Mouse (Mus musculus) Patski (cell line): ENCODE measurements around the gene Clip1. TPM values are rescaled to one million over a fixed set of nuclear protein-coding genes. Genes with fewer than 3 reads are reported as not detected.

ENCODE experiments used
- ATAC-seq: fragments of 100-300 bp; one replicate; pipeline ENCODE4 v1.8.0; 2021
- CTCF ChIA-PET: fragments of 350-600 bp; sonication (Branson Sonifier 250); formaldehyde crosslinking; loops from one replicate; lab custom pipeline; 2022; ENCODE audit warnings: inconsistent platforms; lab: Charles Lee
- POLR2A ChIA-PET: fragments of 350-600 bp; sonication (Branson Sonifier 250); formaldehyde crosslinking; loops from one replicate; lab custom pipeline; 2022; ENCODE audit warnings: antibody characterized with exemption, inconsistent platforms; lab: Charles Lee
- DNase-seq: peaks from one replicate; pipeline ENCODE4 v3.0.0-alpha.2; 2011; ENCODE audit warnings: low read depth, low spot score
- H3K27me3 ChIP-seq: fragments of 371-371 bp; one replicate; pipeline ENCODE4 v1.5.1; 2021
- CTCF ChIP-seq: fragments of 100-300 bp; IDR thresholded peaks from one replicate; pipeline ENCODE4 v1.5.1; 2021
- in situ Hi-C: fragments of 300-500 bp; cut with MboI; formaldehyde crosslinking; loops from 3 replicates; pipeline ENCODE4 v1.11.1; 2018; ENCODE audit warnings: low pct_unique_long_range_greater_than_20kb, mixed read lengths
- polyA plus RNA-seq: library from polyadenylated mRNA; unstranded; gene quantifications from one replicate; pipeline ENCODE4 v1.2.3, GENCODE M21; 2021

The Clip1 gene
- polyA plus RNA-seq, 1 experiment from 2014 or later, result 51.3 TPM

- in situ Hi-C loops, result no loop called here
- ATAC-seq, result no peak
- H3K27me3 ChIP-seq, result no peaks in the 10 kb centered on the region
- no peak for DNase-seq
- POLR2A ChIA-PET, result interaction anchor here (0.8 kb wide), 1 partner anchor 50 kb away, joined by 5 read pairs; no protein-coding TSS in a partner anchor
- no peak for TF ChIP-seq CTCF
- CTCF ChIA-PET, result no interaction called here
These were observed 123.3 kb downstream of the Clip1 start for GRCm38 (mm10) chr5:123561128-123561527.

DNA sequence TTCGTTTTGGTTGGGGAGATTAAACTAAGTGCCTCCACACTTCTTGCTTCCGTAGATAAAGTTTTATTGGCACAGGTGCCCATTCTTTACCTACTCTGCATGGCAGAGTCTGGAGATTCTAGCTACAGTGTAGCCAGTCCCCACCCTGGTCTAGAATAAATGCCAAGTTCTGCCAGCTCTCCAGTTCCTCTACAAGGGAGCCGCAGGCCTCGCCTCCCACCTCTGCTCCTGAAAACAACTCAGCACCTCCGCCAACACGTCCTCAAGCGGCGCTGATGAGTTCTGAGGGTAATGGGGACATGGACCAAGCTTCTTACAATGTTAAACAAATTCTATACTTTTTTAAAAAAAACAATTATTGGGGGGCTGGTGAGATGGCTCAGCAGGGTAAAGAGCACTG is 124.8 kb downstream of the Clip1 start:
- DNase-seq (no peak), ATAC-seq (no peak)
- POLR2A ChIA-PET, result interaction anchor here (0.5 kb wide), 1 partner anchor 938 kb away, joined by 5 read pairs; no protein-coding TSS in a partner anchor
- TF ChIP-seq CTCF, result no peak
- in situ Hi-C loops, result no loop called here
- no peaks in the 10 kb centered on the region for H3K27me3 ChIP-seq
- CTCF ChIA-PET, result no interaction called here

- CTCF ChIA-PET, result interaction anchor here (0.9 kb wide), 1 partner anchor 26 kb away, joined by 4 read pairs; no protein-coding TSS in a partner anchor
- ATAC-seq (no peak), DNase-seq (no peak)
- POLR2A ChIA-PET, result no interaction called here
- H3K27me3 ChIP-seq, result no peaks in the 10 kb centered on the region
- in situ Hi-C loops, result no loop called here
- TF ChIP-seq CTCF, result no peak
These were observed 128.0 kb downstream of the Clip1 start for GRCm38 (mm10) chr5:123556451-123556850.

- in situ Hi-C loops, result no loop called here
- H3K27me3 ChIP-seq, result no peaks in the 10 kb centered on the region
- ChIA-PET CTCF (interaction anchor here (0.9 kb wide), 1 partner anchor 25 kb away, joined by 4 read pairs; no protein-coding TSS in a partner anchor), POLR2A (no interaction called here)
- ATAC-seq (no peak), DNase-seq (no peak)
- TF ChIP-seq CTCF, result no peak
These were observed 128.7 kb downstream of the Clip1 start for GRCm38 (mm10) chr5:123555693-123556092.

DNA sequence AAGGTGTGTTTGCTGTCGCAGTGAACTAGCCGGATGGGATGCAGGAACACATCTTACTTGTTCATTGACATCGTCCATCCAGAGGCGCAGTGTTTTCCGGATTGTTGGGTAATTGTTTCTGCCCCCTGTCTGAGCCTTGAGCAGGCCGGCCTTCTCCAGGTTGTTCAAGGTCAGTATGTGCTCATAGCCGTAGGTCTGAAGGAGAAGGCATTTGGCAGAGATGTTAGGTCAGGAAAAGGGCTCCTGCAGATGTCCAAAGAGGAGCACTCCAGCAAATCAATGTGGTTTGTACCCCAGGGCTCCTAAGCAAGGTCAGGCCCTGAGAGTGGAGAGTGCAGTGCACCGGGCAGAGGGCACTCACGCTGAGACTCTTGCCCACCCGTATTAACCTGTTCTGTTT is 150.6 kb downstream of the Clip1 start:
- CTCF ChIA-PET, result no interaction called here
- DNase-seq (no peak), ATAC-seq (no peak)
- POLR2A ChIA-PET, result no interaction called here
- no peak for TF ChIP-seq CTCF
- H3K27me3 ChIP-seq, result no peaks in the 10 kb centered on the region
- in situ Hi-C loops, result no loop called here

- TF ChIP-seq CTCF, result no peak
- CTCF ChIA-PET, result interaction anchor here (0.8 to 1.7 kb wide), 3 partner anchors 13 to 85 kb away, joined by 3 to 5 read pairs (median 4); no protein-coding TSS in a partner anchor
- POLR2A ChIA-PET, result interaction anchor here (0.5 kb wide), 2 partner anchors 11 to 507 kb away, joined by 3 to 5 read pairs; no protein-coding TSS in a partner anchor
- in situ Hi-C loops, result no loop called here
- DNase-seq (no peak), ATAC-seq (no peak)
- H3K27me3 ChIP-seq, result no peaks in the 10 kb centered on the region
These were observed 154.4 kb downstream of the Clip1 start for GRCm38 (mm10) chr5:123530056-123530455.

DNA sequence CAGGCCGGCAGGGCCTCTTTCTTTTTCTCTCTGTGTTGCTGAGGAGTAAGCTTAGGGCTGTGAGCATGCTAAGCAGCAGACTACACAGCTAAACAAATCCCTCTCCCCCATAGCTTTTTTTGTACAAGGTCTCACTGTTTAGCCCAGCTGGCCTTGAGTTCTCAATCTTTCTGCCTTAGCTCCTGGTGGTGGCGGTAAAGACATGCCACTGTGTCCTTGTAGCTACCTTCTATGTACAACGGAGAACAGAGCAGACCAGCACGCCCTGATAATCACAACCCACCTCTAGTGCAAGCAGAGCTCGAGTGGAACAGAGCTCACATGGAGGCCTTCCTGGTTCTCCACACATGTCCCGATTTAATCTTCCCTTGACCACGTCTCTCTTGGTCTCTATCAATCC is 155.8 kb downstream of the Clip1 start:
- CTCF ChIA-PET, result no interaction called here
- TF ChIP-seq CTCF, result no peak
- ATAC-seq, result no peak
- POLR2A ChIA-PET, result no interaction called here
- in situ Hi-C loops, result no loop called here
- no peak for DNase-seq
- H3K27me3 ChIP-seq, result no peaks in the 10 kb centered on the region

Other genes starting within 250 kb of the Clip1 start
- not detected for gene Lrrc43, start 195.3 kb downstream of the Clip1 start, polyA plus RNA-seq
- gene Il31, start 195.1 kb downstream of the Clip1 start, polyA plus RNA-seq, result not detected
- 0.22 TPM for gene B3gnt4, start 174.2 kb downstream of the Clip1 start, polyA plus RNA-seq
- gene Diablo, start 160.4 kb downstream of the Clip1 start, polyA plus RNA-seq, result 58.4 TPM
- 0.37 TPM for gene Gm49027, start 159.1 kb downstream of the Clip1 start, polyA plus RNA-seq
- gene Vps33a, start 111.6 kb downstream of the Clip1 start, polyA plus RNA-seq, result 30.9 TPM
- 75.4 TPM for gene Zcchc8, start 36.5 kb upstream of the Clip1 start, polyA plus RNA-seq
- 138 TPM for gene Rsrc2, start 64.8 kb upstream of the Clip1 start, polyA plus RNA-seq
- gene Kntc1, start 65.1 kb upstream of the Clip1 start, polyA plus RNA-seq, result 25.5 TPM
- gene Hcar2, start 180.9 kb upstream of the Clip1 start, polyA plus RNA-seq, result not detected
- not detected for gene Hcar1, start 195.4 kb upstream of the Clip1 start, polyA plus RNA-seq
- 117 TPM for gene Denr, start 222.6 kb upstream of the Clip1 start, polyA plus RNA-seq
- gene Gm43518, start 242.8 kb upstream of the Clip1 start, polyA plus RNA-seq, result 0.68 TPM
- gene Ccdc62, start 246.1 kb upstream of the Clip1 start, polyA plus RNA-seq, result 6.7 TPM